Mouse (Mus musculus): Measurements from ENCODE around the gene Cpsf3.

The Cpsf3 gene

DNA sequence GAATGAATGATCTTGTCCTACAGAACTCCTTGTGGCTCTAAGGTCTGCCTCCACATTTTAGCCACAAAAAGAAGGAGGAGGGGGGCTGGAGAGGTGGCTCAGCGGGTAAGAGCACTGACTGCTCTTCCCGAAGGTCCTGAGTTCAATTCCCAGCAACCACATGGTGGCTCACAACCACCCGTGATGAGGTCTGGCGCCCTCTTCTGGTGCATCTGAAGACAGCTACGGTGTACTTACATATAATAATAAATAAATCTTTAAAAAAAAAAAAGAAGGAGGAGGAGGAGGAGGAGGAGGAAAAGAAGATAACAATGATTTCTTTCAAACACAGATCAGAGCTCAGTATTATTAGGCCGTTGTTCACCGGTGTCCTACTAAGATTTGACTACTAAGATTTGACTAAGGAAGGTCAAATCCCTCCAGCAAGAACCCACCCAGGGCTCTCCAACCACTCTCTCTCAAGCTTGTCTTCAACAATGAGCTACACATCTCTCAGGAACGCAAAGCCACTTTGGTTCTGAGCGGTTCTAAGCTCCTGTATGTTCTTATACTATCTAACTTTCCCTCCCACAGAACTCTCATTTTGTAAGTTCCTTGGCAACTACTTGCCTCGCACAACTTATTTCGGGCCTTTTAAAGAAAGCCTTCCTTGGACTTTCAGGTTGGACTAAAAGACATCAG is at the start of gene Cpsf3:
Gene Cpsf3 (plus strand): TSS at position 631 of the 681 bp plus-strand sequence.
- no peak for DNase-seq

DNA sequence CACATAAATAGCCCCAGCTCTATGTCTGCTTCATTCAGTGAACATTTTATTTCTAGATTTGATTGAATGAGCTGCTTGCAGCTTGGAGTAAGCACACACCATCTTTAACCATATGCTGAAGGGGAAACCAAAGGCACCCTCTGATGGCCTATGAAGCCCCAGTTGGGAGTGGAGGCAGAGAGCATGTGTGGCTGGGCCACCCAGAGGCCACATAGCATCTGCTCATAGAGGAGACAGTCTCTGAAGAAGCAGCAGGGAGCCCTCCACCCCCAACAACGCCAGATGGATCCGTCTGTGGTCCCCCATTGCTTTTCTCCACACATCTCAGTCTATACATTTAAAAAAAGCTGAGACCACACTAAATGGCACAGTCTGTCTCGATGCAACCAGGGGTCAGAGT is 43.2 kb upstream of the Cpsf3 start:
- DNase-seq, result no peak

DNA sequence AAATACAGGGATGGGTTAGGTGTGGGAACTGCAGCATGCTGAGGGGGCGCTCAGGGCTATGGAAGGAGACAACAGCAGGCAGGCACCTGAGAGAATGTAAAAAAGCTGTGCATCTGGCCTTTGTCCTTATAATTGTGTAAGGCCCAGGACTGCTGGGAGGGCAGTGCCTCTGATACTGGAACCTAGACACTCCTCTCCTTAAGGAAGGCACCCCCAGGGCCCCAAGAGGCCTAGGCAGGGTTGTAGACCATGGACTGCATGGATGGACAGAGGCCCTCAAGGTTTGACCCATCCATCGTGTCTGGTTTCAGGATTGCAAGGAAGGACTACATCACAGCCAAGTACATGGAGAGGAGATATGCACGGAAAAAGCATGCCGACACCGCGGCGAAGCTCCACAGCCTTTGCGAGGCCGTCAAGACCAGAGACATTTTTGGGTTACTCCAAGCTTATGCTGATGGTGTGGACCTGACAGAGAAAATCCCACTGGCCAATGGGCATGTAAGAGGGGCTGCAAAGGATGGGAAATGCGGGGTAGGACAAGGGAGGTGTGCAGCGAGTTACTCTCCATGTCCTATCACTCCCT is 40.7 kb upstream of the Cpsf3 start:
- no peak for DNase-seq

DNA sequence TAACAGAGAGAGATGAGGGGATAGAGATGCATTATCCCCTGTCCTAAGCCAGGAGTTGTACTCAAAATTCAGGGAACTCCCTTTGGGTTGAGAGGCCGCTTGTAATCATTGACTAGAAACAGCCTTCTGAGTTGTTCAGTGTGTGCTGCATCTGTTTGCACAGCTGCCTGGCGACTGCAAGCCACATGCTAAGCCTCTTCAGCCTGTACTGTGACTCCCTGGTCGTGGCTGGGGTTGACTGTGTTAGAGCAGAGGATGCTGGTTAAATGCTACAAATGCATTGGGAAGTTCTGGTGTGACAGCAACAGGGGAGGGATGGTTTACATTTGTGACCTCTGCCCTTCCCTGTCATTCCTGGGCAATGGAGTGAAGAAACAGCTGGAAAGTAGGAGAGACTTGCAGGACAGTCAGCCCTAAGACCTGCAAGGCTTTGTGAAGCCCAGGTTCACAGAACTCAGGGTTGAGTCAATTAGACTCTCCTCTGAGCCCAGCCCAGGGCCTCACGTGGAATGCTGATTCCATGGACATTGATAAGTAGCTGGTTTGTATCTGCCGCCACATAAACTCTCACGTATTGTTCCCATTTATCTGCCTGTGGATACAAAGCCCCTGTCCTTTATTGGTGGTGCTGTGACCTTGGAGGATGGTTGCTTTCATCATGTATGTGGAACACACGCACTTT is 37.3 kb upstream of the Cpsf3 start:
- no peak for DNase-seq

DNA sequence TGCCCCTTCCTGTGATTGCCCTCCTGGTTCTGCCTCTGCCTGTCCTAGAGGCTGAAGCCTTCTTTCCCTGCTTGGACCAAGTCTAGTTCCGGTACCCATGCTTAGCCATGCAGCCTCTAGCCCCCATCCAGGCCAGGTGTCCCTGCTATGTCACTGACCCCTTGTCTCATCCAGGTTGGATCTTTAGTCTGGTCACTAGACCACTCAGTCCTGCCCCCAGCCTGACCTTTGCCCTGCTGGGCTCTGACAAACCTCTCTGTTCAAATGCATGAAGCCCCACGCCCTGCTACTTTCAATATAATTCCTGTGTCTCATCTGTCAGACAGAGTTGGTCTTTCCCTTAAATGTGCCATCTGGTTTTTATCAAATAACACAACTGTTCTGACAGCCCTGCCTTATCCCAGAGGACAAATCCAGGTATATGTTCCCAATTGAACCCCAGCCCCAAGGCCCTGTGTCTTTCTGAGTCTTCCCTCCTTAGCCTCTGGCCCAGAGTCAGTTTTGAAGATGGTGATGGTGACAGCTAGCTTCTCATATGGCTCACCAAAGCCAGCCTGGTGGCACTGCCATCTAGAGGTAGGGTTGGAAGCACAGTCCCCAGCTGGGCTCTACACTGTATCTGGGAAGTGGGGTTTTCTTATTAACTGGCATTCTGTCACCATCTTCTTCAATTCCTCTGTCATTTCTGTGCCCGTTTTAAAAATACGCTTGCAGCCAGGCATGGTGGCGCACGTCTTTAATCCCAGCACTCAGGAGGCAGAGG is 24.5 kb upstream of the Cpsf3 start:
- DNase-seq, result no peak

DNA sequence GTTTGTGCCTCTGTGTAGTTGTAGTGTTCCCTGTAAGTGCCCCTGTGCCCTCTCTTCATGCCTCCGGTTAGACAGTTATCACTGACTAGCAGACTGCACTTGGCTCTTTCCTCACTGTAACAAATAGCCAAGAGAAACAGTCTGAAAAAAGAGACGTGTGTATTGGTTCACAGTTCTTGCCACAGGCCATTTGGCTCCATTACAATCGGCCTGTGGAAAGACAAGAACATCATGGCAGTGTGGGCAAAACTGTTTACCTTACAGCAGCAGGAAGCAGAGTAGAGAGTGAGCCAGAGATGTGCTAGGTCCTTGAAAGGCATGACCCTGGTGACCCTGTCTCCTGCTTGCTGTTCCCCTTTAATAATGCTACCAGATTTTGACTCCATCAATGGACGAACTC is 23.7 kb upstream of the Cpsf3 start:
- no peak for DNase-seq

DNA sequence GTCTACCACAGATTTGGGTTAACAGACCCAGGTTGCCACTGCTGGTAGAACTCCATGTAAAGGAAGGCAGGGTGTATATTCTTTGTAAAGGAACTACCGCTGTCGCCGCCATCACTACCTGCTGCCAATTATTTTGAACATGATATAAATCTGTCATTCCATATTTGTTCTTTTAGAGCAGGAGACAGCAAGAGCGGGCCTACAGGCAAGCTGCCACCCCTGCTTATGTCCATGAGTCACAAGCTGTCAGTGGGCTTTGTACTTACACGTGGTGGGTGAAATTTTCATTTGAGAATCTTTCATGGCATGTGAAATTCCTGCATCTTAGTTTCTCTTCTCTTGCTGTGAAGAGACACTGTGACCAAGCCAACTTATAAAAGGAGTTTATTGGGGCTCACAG is 21.9 kb upstream of the Cpsf3 start:
- no peak for DNase-seq

- DNase-seq, result no peak
These were observed 20.9 kb upstream of the Cpsf3 start for GRCm38 (mm10) chr12:21264241-21264640.

DNA sequence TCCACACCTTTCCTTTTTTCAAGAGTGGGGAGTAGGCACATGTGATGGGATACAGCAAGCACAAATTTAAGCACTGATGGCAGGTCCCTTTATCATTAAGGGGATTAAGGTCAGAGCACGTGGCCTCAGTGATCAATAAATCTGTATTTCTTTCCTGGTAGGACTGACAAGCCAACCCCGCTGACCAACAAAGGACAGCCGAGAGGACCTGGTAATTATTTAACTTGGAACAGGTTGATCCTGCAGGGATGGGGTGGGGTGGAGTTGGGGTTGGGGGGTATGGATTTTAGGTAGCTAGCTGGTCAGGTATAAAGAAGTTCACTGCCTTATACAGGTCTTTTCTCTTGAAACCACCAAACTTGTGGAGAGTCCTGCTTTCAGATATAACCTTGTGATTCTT is 20.2 kb upstream of the Cpsf3 start:
- no peak for DNase-seq

DNA sequence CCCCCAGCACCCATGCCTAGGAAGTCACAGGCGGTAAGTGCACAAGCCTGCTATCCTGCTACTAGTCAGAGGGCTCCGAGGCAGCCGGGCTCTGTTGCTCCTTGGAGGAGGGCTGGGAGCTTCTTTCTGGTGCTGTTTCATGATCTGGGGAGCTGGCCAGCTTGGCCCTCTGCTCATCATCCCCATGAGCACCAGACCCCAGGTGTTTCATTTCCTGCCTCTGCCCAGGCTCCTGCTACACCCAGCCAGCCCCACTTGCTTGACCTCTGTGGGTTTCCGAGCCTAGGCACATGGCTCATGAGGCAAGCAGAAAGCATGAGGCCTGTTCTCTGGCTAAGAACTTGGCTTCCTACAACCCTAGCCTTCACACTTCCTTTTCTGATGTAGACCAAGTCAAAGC is 19.7 kb upstream of the Cpsf3 start:
- DNase-seq, result no peak

DNA sequence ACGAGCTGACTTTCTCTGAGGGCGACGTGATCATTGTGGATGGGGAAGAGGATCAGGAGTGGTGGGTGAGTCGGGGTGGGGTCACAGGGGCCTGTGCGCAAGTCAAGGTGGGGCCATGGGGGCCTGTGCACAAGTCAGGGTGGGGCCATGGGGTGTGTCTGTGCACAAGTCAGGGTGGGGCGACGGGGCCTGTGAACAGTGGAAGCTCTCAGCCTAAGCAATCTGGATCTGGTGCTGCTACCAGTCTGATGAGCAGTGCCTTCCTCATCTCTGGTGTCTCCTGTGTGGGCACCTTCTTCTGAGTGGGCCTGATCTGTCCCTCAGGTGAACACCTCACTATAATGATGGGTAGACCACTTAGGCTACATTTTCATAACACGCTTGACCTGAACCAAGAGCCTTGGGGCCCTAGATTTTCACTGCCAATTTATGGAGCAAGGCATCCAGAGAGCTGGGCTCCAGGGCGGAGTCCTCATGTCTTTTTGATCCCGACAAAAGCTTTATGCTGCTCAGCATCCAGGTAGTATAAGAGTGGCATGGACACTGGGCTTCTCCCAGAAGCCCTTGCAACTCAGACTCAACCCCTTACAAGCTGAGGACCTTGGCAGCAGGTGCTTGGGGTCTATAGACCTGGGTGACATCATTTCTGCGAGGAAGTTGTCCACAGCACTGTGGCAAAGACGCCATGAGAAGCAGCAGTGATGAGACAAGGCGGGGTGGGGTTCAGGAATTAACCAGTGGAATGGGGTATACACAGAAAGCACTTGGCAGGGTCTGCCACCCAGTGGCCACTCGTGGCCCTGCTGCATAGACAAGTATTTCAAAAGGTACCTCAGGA is 19.0 kb upstream of the Cpsf3 start:
- DNase-seq, result peak; percentile 52

- DNase-seq, result no peak
These were observed 18.4 kb upstream of the Cpsf3 start for GRCm38 (mm10) chr12:21266784-21267098.

- DNase-seq, result peak; percentile 46
These were observed 17.0 kb upstream of the Cpsf3 start for GRCm38 (mm10) chr12:21268083-21268616.

- peak; percentile 72 for DNase-seq
These were observed 10.7 kb upstream of the Cpsf3 start for GRCm38 (mm10) chr12:21274446-21274845.

GRCm38 (mm10) chr12:21277352-21277864 is 7.8 kb upstream of the Cpsf3 start:
- DNase-seq, result no peak

DNA sequence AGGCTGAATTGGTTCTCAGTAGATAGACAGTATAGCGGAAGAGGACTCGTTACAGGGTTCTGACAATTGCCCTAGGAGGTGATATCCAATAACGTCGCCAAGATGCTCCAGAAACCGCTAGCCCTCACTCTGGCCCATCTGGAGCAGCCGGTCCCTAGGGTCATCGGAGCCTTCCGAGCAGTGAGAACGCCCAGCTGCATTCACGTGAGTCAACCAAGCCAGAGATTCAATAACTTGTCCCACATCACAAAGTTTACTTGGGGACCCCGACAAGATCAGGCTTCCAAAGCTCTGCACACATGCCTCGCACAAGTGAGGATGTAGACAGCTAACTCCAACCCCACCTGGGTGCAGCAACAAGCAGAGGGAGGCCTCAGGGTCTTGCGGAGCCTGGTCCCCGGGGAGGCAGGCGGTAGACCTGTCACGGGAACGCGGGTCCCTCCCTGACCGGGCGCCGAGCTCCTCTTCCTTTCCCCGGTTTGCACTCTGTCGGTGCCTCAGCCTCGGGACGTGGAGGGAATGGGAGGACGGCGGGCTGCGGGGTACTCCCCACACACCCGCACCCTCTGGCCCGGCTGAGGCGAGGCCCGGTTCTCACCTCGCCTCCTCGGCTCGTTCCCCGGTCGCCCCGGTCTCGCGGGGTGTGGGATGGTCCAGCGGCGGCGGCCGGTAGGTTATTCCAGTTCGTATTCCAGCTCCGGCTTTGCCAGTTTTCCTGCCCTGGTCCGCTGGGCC is 484 bp downstream of the Cpsf3 start:
- DNase-seq, result no peak

DNA sequence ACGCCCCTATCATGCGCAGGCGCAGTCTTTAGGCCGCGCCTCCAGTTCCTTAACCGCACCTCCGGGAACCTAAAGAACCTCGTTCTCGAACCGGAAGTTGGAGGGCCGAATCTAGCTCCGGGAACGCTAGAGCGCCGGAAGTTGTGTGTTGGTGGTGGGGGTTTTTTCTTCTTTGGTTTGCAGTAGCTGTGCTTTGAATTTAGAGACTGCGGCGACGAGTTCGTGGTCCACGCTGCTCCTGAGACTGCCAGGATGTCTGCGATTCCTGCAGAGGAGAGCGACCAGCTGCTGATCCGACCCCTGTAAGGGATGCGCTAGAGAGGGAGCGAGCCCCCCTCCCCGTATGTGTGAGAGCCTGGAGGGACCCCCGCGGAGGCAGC is 1.0 kb downstream of the Cpsf3 start, which contains the start of gene Itgb1bp1:
Gene Itgb1bp1 (minus strand): TSS at position 42 of the 380 bp plus-strand sequence.
- peak; percentile 99 for DNase-seq

DNA sequence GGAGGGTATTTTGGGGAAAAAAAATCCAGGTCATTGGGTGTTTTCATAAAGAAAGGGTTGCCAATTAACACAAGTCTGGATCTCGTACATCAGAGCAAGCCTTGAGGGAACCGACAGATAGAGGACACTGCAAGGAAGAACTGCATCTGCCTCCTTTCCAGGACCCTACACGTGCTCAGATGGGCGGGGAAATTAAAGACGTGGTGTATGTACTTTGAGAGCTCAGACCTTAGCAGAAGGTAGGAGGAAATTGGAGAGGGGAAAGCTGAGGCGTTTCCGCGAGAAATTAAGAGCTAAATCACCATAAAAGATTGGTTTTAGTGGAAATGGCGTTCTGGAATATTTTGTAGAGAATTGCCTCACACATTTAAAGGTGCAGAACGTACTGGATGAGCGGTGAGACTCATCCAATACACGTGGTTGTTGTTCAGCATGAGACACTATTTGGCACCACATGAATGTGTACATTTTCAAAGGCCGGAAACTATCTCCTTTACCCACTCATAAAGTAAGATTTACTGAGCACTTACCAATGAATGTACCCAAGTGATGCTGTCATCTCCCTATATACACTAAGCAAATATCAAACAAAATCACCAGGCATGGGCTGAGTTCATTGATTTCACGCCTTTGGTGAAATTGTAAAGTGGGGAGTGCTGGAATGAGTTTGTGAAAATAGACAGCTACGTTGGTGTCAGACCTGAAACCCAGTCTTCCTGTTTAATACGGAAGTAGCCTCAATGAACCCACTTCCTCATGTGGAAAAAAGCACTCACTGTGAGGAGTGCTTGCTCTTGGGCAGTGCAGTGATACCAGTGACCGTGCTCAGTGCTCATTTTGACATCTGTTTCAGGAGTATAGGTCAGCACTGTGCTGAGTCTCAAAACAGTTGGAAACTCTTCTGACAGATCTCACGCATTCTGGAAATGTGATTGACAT is 1.8 kb downstream of the Cpsf3 start:
- no peak for DNase-seq

DNA sequence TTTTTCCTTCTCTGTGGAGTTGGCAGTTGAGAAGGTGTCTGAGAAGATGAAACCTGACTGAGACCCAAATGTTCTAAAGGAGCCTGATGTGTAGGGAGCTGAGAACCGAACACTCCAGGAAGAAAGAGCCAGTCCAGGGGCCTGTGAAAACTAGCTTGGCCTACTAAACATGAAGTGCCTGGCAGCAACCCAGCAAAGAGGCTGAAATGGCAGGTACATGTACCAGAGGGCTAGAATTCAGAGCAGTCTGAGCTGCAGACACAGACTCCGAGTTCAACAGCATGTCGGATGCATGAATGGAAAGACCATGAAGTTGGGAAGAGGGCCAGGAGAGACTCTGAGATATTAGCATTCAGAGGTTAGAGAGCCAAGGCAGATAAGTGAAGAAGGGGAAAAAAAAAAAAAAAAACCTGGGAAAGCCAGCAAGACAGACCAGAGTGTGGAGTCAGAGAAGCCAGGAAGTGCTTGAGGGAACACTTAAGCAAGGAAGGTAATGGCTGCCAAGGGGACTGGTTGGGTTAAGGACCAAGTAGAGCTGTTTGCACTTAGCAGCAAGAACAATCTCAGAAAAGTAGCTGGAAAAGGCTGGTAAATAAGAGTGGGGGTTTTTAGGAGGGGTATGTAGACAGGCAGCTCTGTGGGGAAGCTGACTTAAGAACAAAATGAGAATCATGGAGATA is 3.7 kb downstream of the Cpsf3 start:
- DNase-seq, result no peak

DNA sequence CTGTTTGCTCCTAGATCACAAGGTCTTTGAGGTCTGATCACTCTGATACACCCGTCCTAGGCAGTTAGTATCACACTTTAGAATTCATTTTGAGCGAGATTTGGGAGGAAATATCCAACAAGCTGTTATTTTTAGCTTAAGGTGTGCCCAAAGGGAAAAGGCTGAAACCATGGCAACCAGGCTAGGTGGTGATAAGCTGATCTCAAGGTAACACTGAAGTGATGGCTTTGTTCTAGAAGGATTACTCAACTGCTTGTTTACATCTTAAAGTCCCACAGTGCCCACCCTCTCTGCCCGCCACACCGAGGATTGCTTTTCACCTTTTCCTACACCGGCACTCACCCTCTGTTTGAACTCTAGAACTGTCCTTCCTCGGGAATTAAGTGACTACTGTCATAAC is 4.5 kb downstream of the Cpsf3 start:
- DNase-seq, result no peak
